Mouse (Mus musculus): ENCODE data around the gene Ghdc. TPM values are rescaled to one million over a fixed set of nuclear protein-coding genes. Genes with fewer than 3 reads are reported as not detected.

The Ghdc gene
- polyA plus RNA-seq, 1 experiment from 2014 or later: 4.7 TPM

GRCm38 (mm10) chr11:100778069-100778468, 7.3 kb upstream of the Ghdc start:
- 70% methylated on average over 3 of the region's 3 CpGs for WGBS
- no peaks in the 10 kb centered on the region for H3K4me1 ChIP-seq (replicated peaks)
- no peak for ATAC-seq
- no peak overlapping the region for H3K4me2 ChIP-seq (replicated peaks)
- H3K9me3 ChIP-seq: no peaks in the 10 kb centered on the region
- H3K27ac ChIP-seq: no peak overlapping the region
- no peaks in the 10 kb centered on the region for H3K27me3 ChIP-seq (replicated peaks)
- H3K4me3 ChIP-seq (replicated peaks): no peak overlapping the region
- H3K36me3 ChIP-seq: peaks cover 13% of the 10 kb centered on the region
- no peak overlapping the region for H3K9ac ChIP-seq

- no peak overlapping the region for H3K4me2 ChIP-seq (replicated peaks)
- no peak overlapping the region for H3K27ac ChIP-seq
- H3K4me3 ChIP-seq (replicated peaks): no peak overlapping the region
- ATAC-seq: no peak
- no peaks in the 10 kb centered on the region for H3K27me3 ChIP-seq (replicated peaks)
- H3K36me3 ChIP-seq: no peaks in the 10 kb centered on the region
- no peaks in the 10 kb centered on the region for H3K9me3 ChIP-seq
- 80% methylated on average over 10 of the region's 10 CpGs for WGBS
- H3K4me1 ChIP-seq (replicated peaks): 0 out of 2 replicates have a peak, but pooled peaks cover 3% of the 10 kb centered on the region
- no peak overlapping the region for H3K9ac ChIP-seq
These were observed 5.2 kb upstream of the Ghdc start for GRCm38 (mm10) chr11:100775921-100776320.

GRCm38 (mm10) chr11:100774261-100774660, 3.5 kb upstream of the Ghdc start:
- no peak for ATAC-seq
- H3K9ac ChIP-seq: no peak overlapping the region

GRCm38 (mm10) chr11:100769980-100770379, 777 bp downstream of the Ghdc start:
- 0 out of 2 replicates have a peak, but pooled peaks have one; percentile 15 for ATAC-seq
- Histone ChIP-seq H3K4me2 (replicated peaks) (peak overlapping the region; percentile 71), H3K36me3 (no peaks in the 10 kb centered on the region), H3K4me3 (replicated peaks) (peak overlapping the region; percentile 57), H3K27me3 (replicated peaks) (no peaks in the 10 kb centered on the region), H3K9me3 (no peaks in the 10 kb centered on the region), H3K9ac (peak overlapping the region; percentile 37), H3K4me1 (replicated peaks) (peaks cover 9% of the 10 kb centered on the region), H3K27ac (no peak overlapping the region)
- WGBS: 59% methylated on average over 6 of the region's 6 CpGs

More at GRCm38 (mm10) chr11:100774261-100774660, 3.5 kb upstream of the Ghdc start:
- no peak overlapping the region for H3K27ac ChIP-seq
- H3K36me3 ChIP-seq: no peaks in the 10 kb centered on the region
- peaks cover 9% of the 10 kb centered on the region for H3K4me1 ChIP-seq (replicated peaks)
- 75% methylated on average over 4 of the region's 4 CpGs for WGBS
- no peak overlapping the region for H3K4me3 ChIP-seq (replicated peaks)
- no peak overlapping the region for H3K4me2 ChIP-seq (replicated peaks)
- H3K27me3 ChIP-seq (replicated peaks): no peaks in the 10 kb centered on the region
- H3K9me3 ChIP-seq: no peaks in the 10 kb centered on the region

GRCm38 (mm10) chr11:100767871-100768270, 2.9 kb downstream of the Ghdc start:
- WGBS: 85% methylated on average over 5 of the region's 5 CpGs
- H3K4me2 ChIP-seq (replicated peaks): no peak overlapping the region
- H3K4me1 ChIP-seq (replicated peaks): peaks cover 9% of the 10 kb centered on the region
- no peaks in the 10 kb centered on the region for H3K36me3 ChIP-seq
- no peak for ATAC-seq
- peaks cover 3% of the 10 kb centered on the region; the same call in 1 of the 2 replicates for H3K27me3 ChIP-seq (replicated peaks)
- H3K9ac ChIP-seq: no peak overlapping the region
- H3K4me3 ChIP-seq (replicated peaks): no peak overlapping the region
- no peak overlapping the region for H3K27ac ChIP-seq
- H3K9me3 ChIP-seq: no peaks in the 10 kb centered on the region

GRCm38 (mm10) chr11:100766726-100767125, 4.0 kb downstream of the Ghdc start:
- ATAC-seq: no peak
- WGBS: 83% methylated on average over 9 of the region's 9 CpGs

GRCm38 (mm10) chr11:100762831-100763230, 7.9 kb downstream of the Ghdc start, which contains the start of gene Hcrt:
TSS of gene Hcrt (minus strand) at chr11:100762931.
- peak within 1 kb of the TSS; percentile 45 for H3K9ac ChIP-seq
- H3K4me2 ChIP-seq (replicated peaks): peak within 1 kb of the TSS; percentile 82
- H3K27me3 ChIP-seq (replicated peaks): peaks cover 28% of the 10 kb centered on the region
- no peaks in the 10 kb centered on the region for H3K36me3 ChIP-seq
- H3K27ac ChIP-seq: no peak within 1 kb of the TSS
- no peak for ATAC-seq
- WGBS: 83% methylated on average over 7 of the region's 7 CpGs
- H3K9me3 ChIP-seq: no peaks in the 10 kb centered on the region
- H3K4me3 ChIP-seq (replicated peaks): peak within 1 kb of the TSS; percentile 42
- peaks cover 18% of the 10 kb centered on the region for H3K4me1 ChIP-seq (replicated peaks)

More at GRCm38 (mm10) chr11:100766726-100767125, 4.0 kb downstream of the Ghdc start:
- Histone ChIP-seq H3K27ac (no peak overlapping the region), H3K36me3 (no peaks in the 10 kb centered on the region), H3K27me3 (replicated peaks) (peaks cover 10% of the 10 kb centered on the region), H3K4me3 (replicated peaks) (no peak overlapping the region), H3K4me1 (replicated peaks) (peaks cover 12% of the 10 kb centered on the region), H3K9ac (no peak overlapping the region), H3K9me3 (no peaks in the 10 kb centered on the region), H3K4me2 (replicated peaks) (no peak overlapping the region)

GRCm38 (mm10) chr11:100761547-100762045, 9.2 kb downstream of the Ghdc start:
- no peaks in the 10 kb centered on the region for H3K9me3 ChIP-seq
- no peak overlapping the region for H3K27ac ChIP-seq
- under 1% methylated on average over 27 of the region's 27 CpGs for WGBS
- no peaks in the 10 kb centered on the region for H3K36me3 ChIP-seq
- H3K4me1 ChIP-seq (replicated peaks): peaks cover 18% of the 10 kb centered on the region
- H3K9ac ChIP-seq: peak overlapping the region; percentile 45
- peak overlapping the region; percentile 42 for H3K4me3 ChIP-seq (replicated peaks)
- H3K27me3 ChIP-seq (replicated peaks): peaks cover 28% of the 10 kb centered on the region
- peak; percentile 81 for ATAC-seq
- peak overlapping the region; percentile 82 for H3K4me2 ChIP-seq (replicated peaks)

- H3K27ac ChIP-seq: no peak within 1 kb of the TSS
- no peaks in the 10 kb centered on the region for H3K9me3 ChIP-seq
- peak; percentile 36; the same call in 1 of the 2 replicates for ATAC-seq
- peaks cover 28% of the 10 kb centered on the region for H3K27me3 ChIP-seq (replicated peaks)
- H3K4me1 ChIP-seq (replicated peaks): peaks cover 18% of the 10 kb centered on the region
- peak within 1 kb of the TSS; percentile 33 for H3K4me3 ChIP-seq (replicated peaks)
- peak within 1 kb of the TSS; percentile 70 for H3K4me2 ChIP-seq (replicated peaks)
- under 1% methylated on average over 51 of the region's 51 CpGs for whole genome bisulfite sequencing
- H3K36me3 ChIP-seq: no peaks in the 10 kb centered on the region
- no peak within 1 kb of the TSS for H3K9ac ChIP-seq
These were observed 11.0 kb downstream of the Ghdc start, which contains the start of gene Kcnh4 for GRCm38 (mm10) chr11:100759611-100760233. TSS of gene Kcnh4 (minus strand) at chr11:100759942.

GRCm38 (mm10) chr11:100758707-100759610, 11.8 kb downstream of the Ghdc start:
- Histone ChIP-seq H3K36me3 (no peaks in the 10 kb centered on the region), H3K4me1 (replicated peaks) (peaks cover 18% of the 10 kb centered on the region), H3K9me3 (no peaks in the 10 kb centered on the region), H3K27me3 (replicated peaks) (peaks cover 28% of the 10 kb centered on the region), H3K4me3 (replicated peaks) (peak overlapping the region; percentile 33), H3K27ac (no peak overlapping the region), H3K4me2 (replicated peaks) (peak overlapping the region; percentile 70), H3K9ac (no peak overlapping the region)
- WGBS: 2% methylated on average over 35 of the region's 35 CpGs
- ATAC-seq: peak; percentile 50

GRCm38 (mm10) chr11:100757566-100757965, 13.2 kb downstream of the Ghdc start:
- Histone ChIP-seq H3K4me3 (replicated peaks) (no peak overlapping the region), H3K36me3 (no peaks in the 10 kb centered on the region), H3K4me2 (replicated peaks) (no peak overlapping the region), H3K27ac (no peak overlapping the region), H3K4me1 (replicated peaks) (peaks cover 18% of the 10 kb centered on the region), H3K27me3 (replicated peaks) (peaks cover 22% of the 10 kb centered on the region), H3K9ac (no peak overlapping the region), H3K9me3 (no peaks in the 10 kb centered on the region)
- ATAC-seq: no peak
- WGBS: 87% methylated on average over 12 of the region's 12 CpGs

GRCm38 (mm10) chr11:100756476-100756875, 14.3 kb downstream of the Ghdc start:
- peaks cover 19% of the 10 kb centered on the region for H3K27me3 ChIP-seq (replicated peaks)
- ATAC-seq: no peak

More at GRCm38 (mm10) chr11:100756476-100756875, 14.3 kb downstream of the Ghdc start:
- Histone ChIP-seq H3K4me3 (replicated peaks) (no peak overlapping the region), H3K4me1 (replicated peaks) (peaks cover 13% of the 10 kb centered on the region), H3K36me3 (no peaks in the 10 kb centered on the region), H3K9ac (no peak overlapping the region), H3K9me3 (no peaks in the 10 kb centered on the region), H3K4me2 (replicated peaks) (no peak overlapping the region), H3K27ac (no peak overlapping the region)
- 56% methylated on average over 6 of the region's 6 CpGs for WGBS
